23 mouse cellular contexts compared by ENCODE assay signal in genomic region chr4:89112168-89112710, GRCm38 (mm10). TPM values are rescaled to one million over a fixed set of nuclear protein-coding genes. Genes with fewer than 3 reads are reported as not detected.
A peak's percentile ranks its signal among the peaks of the same experiment; 100 is the strongest.
DNase-seq lines count a peak whose midpoint lies in the region; ATAC-seq and TF ChIP-seq lines count a peak whose summit lies in the region.
"Had no signal": no experiment of that assay in that cellular context is flagged by ENCODE, and none has a peak within 500 bp of the region (broad histone marks: within the 10 kb centered on the region; RNA-seq: fewer than 3 reads in every experiment).

No protein-coding gene starts in this region.

- TF ChIP-seq CTCF in MEL (IDR thresholded peaks at IDR 0.05 in 2 of 3, conservative IDR thresholded peaks at IDR 0.05 in 1 of 3; ENCODE audit: control insufficient read depth in 1 of 3, insufficient read depth in 1 of 3, low read depth in 2 of 3, low read length in 3 of 3, poor library complexity in 1 of 3, severe bottlenecking in 1 of 3): no peak

- 95% methylated on average over 11 of the region's 11 CpGs for WGBS in kidney, embryonic 14.5 days

- no peak for TF ChIP-seq POLR2A in MEL (IDR thresholded peaks at IDR 0.05; ENCODE audit: control insufficient read depth in 1 of 2, insufficient read depth in 1 of 2, low read depth in 1 of 2, low read length in 2 of 2, poor library complexity in 1 of 2)

- H3K4me3 ChIP-seq in MEL (ENCODE audit: control insufficient read depth in 1 of 2, insufficient read depth in 1 of 2, low read depth in 2 of 2, low read length in 2 of 2): peak overlapping the region; percentile 9 to 62; a peak in 3 of 4 replicates
- H3K4me3 ChIP-seq in kidney, embryonic 14.5 days (ENCODE audit: low read length): no peak overlapping the region
- H3K4me3 ChIP-seq: forebrain, embryonic 15.5 days; heart, embryonic 10.5 days; hindbrain, embryonic 13.5 days; intestine, embryonic 15.5 days had no signal

- H3K9me3 ChIP-seq in MEL (replicated peaks; ENCODE audit: insufficient read depth, low read length): no peaks in the 10 kb centered on the region
- H3K9me3 ChIP-seq in kidney, embryonic 14.5 days (ENCODE audit: control insufficient read depth, low read length): no peaks in the 10 kb centered on the region
- H3K9me3 ChIP-seq: forebrain, embryonic 15.5 days; heart, embryonic 10.5 days; hindbrain, embryonic 13.5 days; intestine, embryonic 15.5 days had no signal

- peaks cover 2 to 3% of the 10 kb centered on the region in 2 experiments for H3K27me3 ChIP-seq in MEL (ENCODE audit: control insufficient read depth in 1 of 2, insufficient read depth in 2 of 2, low read length in 2 of 2)
- H3K27me3 ChIP-seq in kidney, embryonic 14.5 days (ENCODE audit: control insufficient read depth, insufficient read depth, low read length): no peaks in the 10 kb centered on the region
- H3K27me3 ChIP-seq: forebrain, embryonic 15.5 days; hindbrain, embryonic 13.5 days; intestine, embryonic 15.5 days had no signal

- no peak overlapping the region for H3K9ac ChIP-seq in MEL (ENCODE audit: control insufficient read depth, low read depth, low read length, poor library complexity, severe bottlenecking)
- no peak overlapping the region for H3K9ac ChIP-seq in kidney, embryonic 14.5 days (ENCODE audit: low read depth, low read length)
- H3K9ac ChIP-seq: forebrain, embryonic 15.5 days; hindbrain, embryonic 13.5 days; intestine, embryonic 15.5 days had no signal

- no peak for TF ChIP-seq RAD21 in MEL (IDR thresholded peaks at IDR 0.05; ENCODE audit: low read depth, low read length)

- peak; percentile 63 for ATAC-seq in granulocyte monocyte progenitor cell, adult 5-6 weeks (replicated peaks; ENCODE audit: poor library complexity, severe bottlenecking)
- ATAC-seq in megakaryocyte-erythroid progenitor cell, adult 5-6 weeks (replicated peaks; ENCODE audit: low FRiP score, low TSS enrichment, poor library complexity, severe bottlenecking): peak; percentile 67; the same call in 1 of the 2 replicates
- no peak for ATAC-seq in kidney, embryonic 14.5 days (ENCODE audit: low FRiP score, low TSS enrichment)
- ATAC-seq: CD4-positive, CD25-positive, alpha-beta regulatory T cell, adult 4 months; forebrain, embryonic 15.5 days; hindbrain, postnatal 0 days; intestine, embryonic 15.5 days had no signal

- H3K36me3 ChIP-seq in MEL (ENCODE audit: control insufficient read depth in 1 of 2, insufficient read depth in 2 of 2, low read length in 2 of 2): peaks cover 0 to 10% of the 10 kb centered on the region in 2 experiments; a peak in 2 of 4 replicates
- no peaks in the 10 kb centered on the region for H3K36me3 ChIP-seq in kidney, embryonic 14.5 days (ENCODE audit: control insufficient read depth, insufficient read depth, low read length)
- H3K36me3 ChIP-seq: forebrain, embryonic 15.5 days; G1E; heart, embryonic 10.5 days; hindbrain, embryonic 13.5 days; intestine, embryonic 15.5 days had no signal

- no peak for TF ChIP-seq EP300 in MEL (IDR thresholded peaks at IDR 0.05; ENCODE audit: low read depth in 1 of 2, low read length in 2 of 2)

- peaks cover 2 to 6% of the 10 kb centered on the region in 2 experiments; a peak in 3 of 4 replicates for H3K4me1 ChIP-seq in MEL (ENCODE audit: control insufficient read depth in 1 of 2, insufficient read depth in 2 of 2, low read length in 2 of 2)
- no peaks in the 10 kb centered on the region for H3K4me1 ChIP-seq in kidney, embryonic 14.5 days (ENCODE audit: control insufficient read depth, insufficient read depth, low read length)
- H3K4me1 ChIP-seq: forebrain, embryonic 15.5 days; heart, embryonic 10.5 days; hindbrain, embryonic 13.5 days; intestine, embryonic 15.5 days had no signal

- H3K79me2 ChIP-seq in MEL (ENCODE audit: control insufficient read depth, insufficient read depth, low read length, poor library complexity): no peaks in the 10 kb centered on the region

- H3K4me2 ChIP-seq in kidney, embryonic 14.5 days (replicated peaks; ENCODE audit: low read depth, low read length): no peak overlapping the region
- H3K4me2 ChIP-seq: forebrain, embryonic 15.5 days; hindbrain, embryonic 13.5 days; intestine, embryonic 15.5 days had no signal

- DNase-seq in adrenal gland, adult 2 months: peak; percentile 38
- DNase-seq in adrenal gland, adult 18-20 months (ENCODE audit: low spot score in 2 of 2): no peak
- peak; percentile 57 for DNase-seq in MEL (ENCODE audit: low read depth, low spot score)
- no peak for DNase-seq in urinary bladder, postnatal 14 days (ENCODE audit: low spot score)
- DNase-seq: B cell, adult 2 months; cerebellum, adult 18-20 months; cerebellum, adult 9-11 months; cerebellum, postnatal 36 days; gastrocnemius, postnatal 36 days; heart, adult 18-20 months; heart, postnatal 10 days; heart, postnatal 4 days; kidney, adult 18-20 months had no signal

- H3K27ac ChIP-seq in MEL (ENCODE audit: control insufficient read depth, low read depth, low read length): no peak overlapping the region
- H3K27ac ChIP-seq in kidney, embryonic 14.5 days (ENCODE audit: low read depth, low read length): no peak overlapping the region
- H3K27ac ChIP-seq: forebrain, embryonic 15.5 days; heart, embryonic 10.5 days; hindbrain, embryonic 13.5 days; hindbrain, postnatal 0 days; intestine, embryonic 15.5 days had no signal

TF ChIP-seq in MEL, 35 proteins besides CTCF, POLR2A, EP300 and RAD21:
- no peak for TF ChIP-seq GATA1 (IDR thresholded peaks at IDR 0.05; ENCODE audit: low read depth, low read length)
- TF ChIP-seq GABPA (IDR thresholded peaks at IDR 0.05; ENCODE audit: low read depth, low read length): no peak
- TF ChIP-seq ELF1 (IDR thresholded peaks at IDR 0.05; ENCODE audit: low read depth, low read length): no peak
- TF ChIP-seq MAFK (IDR thresholded peaks at IDR 0.05; ENCODE audit: borderline replicate concordance, low read depth, low read length): no peak
- TF ChIP-seq MAZ (IDR thresholded peaks at IDR 0.05; ENCODE audit: low read depth, low read length): no peak
- TF ChIP-seq KAT2A (conservative IDR thresholded peaks at IDR 0.05; ENCODE audit: low read depth, low read length): no peak
- no peak for TF ChIP-seq RCOR1 (IDR thresholded peaks at IDR 0.05; ENCODE audit: low read depth, low read length)
- TF ChIP-seq HCFC1 (IDR thresholded peaks at IDR 0.05; ENCODE audit: low read depth, low read length): no peak
- TF ChIP-seq ZKSCAN1 (IDR thresholded peaks at IDR 0.05; ENCODE audit: low read depth, low read length): no peak
- TF ChIP-seq MAX (IDR thresholded peaks at IDR 0.05; ENCODE audit: low read length): no peak
- TF ChIP-seq CHD1 (IDR thresholded peaks at IDR 0.05; ENCODE audit: low read depth, low read length): no peak
- TF ChIP-seq ETS1 (IDR thresholded peaks at IDR 0.05; ENCODE audit: low read depth, low read length): no peak
- TF ChIP-seq CHD2 (IDR thresholded peaks at IDR 0.05; ENCODE audit: low read length): no peak
- TF ChIP-seq POLR2AphosphoS5 (IDR thresholded peaks at IDR 0.05; ENCODE audit: borderline replicate concordance, low read depth, low read length): no peak
- no peak for TF ChIP-seq USF2 (IDR thresholded peaks at IDR 0.05; ENCODE audit: borderline replicate concordance in 1 of 2, insufficient read depth in 1 of 2, low read depth in 1 of 2, low read length in 2 of 2)
- TF ChIP-seq SMC3 (IDR thresholded peaks at IDR 0.05; ENCODE audit: low read depth, low read length): no peak
TF ChIP-seq in MEL: peak in this region for 0.

RNA-seq across cellular contexts. Expression of gene Mtap, which starts 24.7 kb away (rescaled TPM):
- 10 to 100 TPM; 41.9 to 46.2 TPM for total RNA-seq in adrenal gland, adult 2 months (2021)
- polyA plus RNA-seq in adrenal gland, adult 2 months (2012; rRNA removed): 3.0 and 3.7 TPM in 2 replicates
- total RNA-seq in adrenal gland, adult 18-20 months (2021): 10 to 100 TPM; 26.4 to 44.8 TPM
- total RNA-seq in MEL (2012; rRNA removed): 36.6 and 36.7 TPM in 2 replicates
- polyA plus RNA-seq in MEL (2012; ENCODE audit: insufficient read depth in 1 of 2, insufficient read length in 2 of 2, low read depth in 1 of 2, low replicate concordance in 2 of 2, missing spikeins in 1 of 2): 10 to 100 TPM; 45.4 to 52.0 TPM
- 30.9 and 45.8 TPM in 2 replicates for total RNA-seq in granulocyte monocyte progenitor cell, adult 5-6 weeks (2014; fragmentation: Nextera tagmentation)
- 27.0 and 31.7 TPM in 2 replicates for total RNA-seq in granulocyte monocyte progenitor cell, adult 5-6 weeks (2017)
- total RNA-seq in megakaryocyte-erythroid progenitor cell, adult 5-6 weeks (2014; fragmentation: Nextera tagmentation): 30.9 and 31.5 TPM in 2 replicates
- 50.6 and 58.4 TPM in 2 replicates for total RNA-seq in megakaryocyte-erythroid progenitor cell, adult 5-6 weeks (2017)
- 63.9 and 91.2 TPM in 2 replicates for polyA plus RNA-seq in kidney, embryonic 14.5 days (2014; fragmentation: Nextera tagmentation; extraction: Ambion mirVana)
- polyA plus RNA-seq: G1E had no signal

Comparison
In these comparisons a context has a peak if more than half of its experiments do, and no peak if none do; other contexts are left out.
1. DNase-seq: peak in adrenal gland, adult 2 months (single experiment) and MEL (single experiment); none in adrenal gland, adult 18-20 months (0 of 2) and urinary bladder, postnatal 14 days (single experiment).